Mouse (Mus musculus) layer of hippocampus, postnatal 10 days (tissue): ENCODE measurements at regions not wholly inside any gene's neighbourhood (a gene's known extent, or its start where the extent isn't known, plus 50 kb on each side); places are given as distances from the start of the nearest gene placed in this dataset.

Experiments
- DNase-seq, 2 experiments: peaks; one replicate each; pipeline ENCODE4 v3.0.0; 2021; ENCODE audit warnings: low spot score in 2 of 2

DNA sequence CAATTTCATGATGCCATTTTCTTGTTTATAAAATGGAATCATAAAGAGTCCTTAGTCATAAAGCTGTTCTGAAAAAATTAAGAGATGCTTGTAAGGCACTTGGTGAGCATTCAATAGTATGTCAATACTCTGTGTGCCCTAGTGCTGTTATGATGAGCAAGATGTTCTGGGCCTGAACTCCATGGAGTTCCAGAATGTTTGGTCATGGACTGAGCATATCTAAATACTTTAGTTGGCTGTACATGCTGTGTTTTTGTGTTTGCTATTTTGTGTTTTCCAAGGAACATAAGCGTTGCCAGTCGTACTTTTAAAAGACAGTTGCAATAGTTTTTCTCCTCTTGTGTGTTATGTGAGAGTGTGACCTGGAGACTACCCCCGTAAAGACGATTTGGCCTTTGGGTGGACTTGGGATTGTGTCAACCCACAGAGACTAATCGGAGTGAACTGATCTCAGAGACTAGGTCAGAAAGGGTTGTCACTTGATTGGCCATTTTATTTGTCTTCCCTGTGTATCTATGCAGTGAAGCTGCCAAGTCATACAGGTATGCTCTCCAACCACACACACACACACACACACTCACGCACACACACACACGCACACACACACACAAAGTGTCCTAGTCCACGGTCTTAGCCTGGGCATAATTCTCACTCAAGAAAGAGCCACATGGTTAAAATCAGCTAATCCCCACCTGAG lies 152.6 kb upstream of the Krr1 start:
- no peak for DNase-seq

DNA sequence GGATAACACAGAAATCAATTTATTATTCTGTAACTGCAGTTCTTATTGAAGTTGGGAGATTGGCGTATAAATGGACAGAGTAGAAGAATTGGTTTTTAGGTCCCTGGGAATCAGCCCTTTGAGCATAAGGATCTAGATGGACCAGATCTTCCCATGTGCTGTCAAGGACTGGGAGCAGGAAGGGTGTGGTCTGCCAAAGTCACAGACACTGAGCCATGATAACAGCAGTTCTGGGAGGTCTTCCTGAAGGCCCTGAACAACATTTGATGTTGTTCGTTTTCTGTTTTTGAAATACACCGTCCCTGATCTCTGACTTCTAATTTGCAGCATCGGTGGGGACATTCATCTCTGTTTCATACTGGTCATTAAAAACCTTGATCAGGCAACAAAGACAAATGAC lies 147.6 kb upstream of the Krr1 start:
- DNase-seq, result no peak

DNA sequence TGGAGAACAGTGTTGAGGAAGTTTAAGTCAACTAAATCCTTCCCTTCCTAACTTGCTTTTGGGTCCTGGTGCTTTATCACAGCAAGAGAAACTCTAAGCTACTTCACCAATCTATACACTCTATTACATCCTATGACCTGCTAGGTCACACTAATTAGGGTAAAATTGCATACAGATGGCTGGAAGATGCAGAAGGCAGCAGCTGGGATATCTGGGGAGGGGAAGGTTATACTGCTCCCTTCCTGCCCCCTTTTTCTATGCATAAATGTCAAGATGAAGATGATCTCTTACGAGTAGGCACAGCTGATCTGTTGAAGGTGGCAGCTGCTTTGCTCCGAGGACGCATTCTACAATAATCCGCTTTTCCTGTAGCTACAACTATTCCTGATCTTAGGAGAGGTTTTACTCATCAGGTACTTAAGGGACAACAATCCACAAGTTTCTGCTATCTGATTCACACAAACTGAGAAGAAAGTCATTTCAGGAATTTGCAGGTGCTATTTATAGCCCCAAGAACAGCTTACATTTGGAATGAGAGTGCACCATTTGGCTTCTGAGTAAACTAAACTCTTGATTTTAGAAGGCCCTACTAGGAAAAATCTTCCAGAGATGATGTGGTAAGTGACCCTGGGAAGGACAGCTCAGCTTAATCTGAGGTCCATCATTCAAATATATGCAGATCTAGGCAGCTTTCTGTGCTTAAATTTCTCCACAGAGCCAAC lies 146.3 kb upstream of the Krr1 start:
- DNase-seq, result no peak

DNA sequence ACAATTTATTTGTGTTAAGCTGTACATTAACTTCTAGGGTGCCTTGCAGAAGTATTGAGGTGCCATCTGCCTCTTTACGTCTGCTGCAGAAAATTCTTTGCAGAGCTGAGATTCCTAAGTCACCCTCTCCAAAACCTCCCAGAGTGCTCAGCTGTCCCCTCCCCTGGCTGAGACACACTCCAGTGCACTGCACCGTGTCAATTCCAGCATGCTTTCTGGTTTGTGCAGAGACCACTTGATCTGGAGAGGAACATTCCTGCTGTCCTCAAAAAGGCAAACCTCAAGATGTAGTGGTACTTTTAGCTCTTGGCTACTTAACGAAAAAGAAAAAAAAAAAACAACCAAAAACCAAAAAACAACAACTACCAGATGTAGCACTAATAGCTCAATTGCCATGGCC lies 145.2 kb upstream of the Krr1 start:
- DNase-seq, result no peak

DNA sequence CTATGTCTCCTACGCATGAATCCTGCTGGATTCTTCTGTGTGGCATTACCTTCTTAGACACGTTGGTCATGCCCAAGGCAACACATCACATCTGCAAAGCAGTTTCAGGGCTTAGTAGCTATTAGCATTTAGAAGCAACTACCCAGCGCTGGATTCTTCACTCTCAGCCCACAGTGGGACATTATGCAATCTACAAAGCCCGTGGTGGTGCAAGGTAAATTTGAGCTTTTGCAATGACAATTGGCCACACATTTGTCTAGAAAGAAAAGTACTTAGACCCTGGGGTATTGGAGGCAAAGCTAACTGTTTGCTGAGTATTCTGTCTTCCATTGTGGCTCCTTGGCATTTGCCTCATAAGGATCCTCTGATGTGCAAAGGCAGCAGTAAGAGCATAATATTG lies 144.5 kb upstream of the Krr1 start:
- DNase-seq, result no peak

DNA sequence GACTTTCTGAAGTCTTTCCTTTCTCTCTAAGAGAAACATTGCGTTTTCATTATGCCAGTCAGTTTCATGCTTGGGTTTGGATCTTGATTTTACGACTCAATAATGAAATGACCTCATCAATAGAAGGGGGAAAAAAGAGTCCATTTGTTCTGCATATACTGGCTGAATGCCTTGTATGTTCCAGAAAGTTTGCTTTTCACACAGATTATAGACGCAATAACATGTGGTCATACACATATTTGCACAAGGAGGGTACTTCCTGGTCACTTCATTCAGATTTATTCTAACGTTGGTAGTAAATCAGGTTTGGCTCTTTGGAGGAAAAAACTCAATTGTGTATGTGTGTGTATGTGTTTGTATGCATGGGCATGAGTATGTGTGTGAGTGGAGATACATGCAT lies 143.9 kb upstream of the Krr1 start:
- no peak for DNase-seq

DNA sequence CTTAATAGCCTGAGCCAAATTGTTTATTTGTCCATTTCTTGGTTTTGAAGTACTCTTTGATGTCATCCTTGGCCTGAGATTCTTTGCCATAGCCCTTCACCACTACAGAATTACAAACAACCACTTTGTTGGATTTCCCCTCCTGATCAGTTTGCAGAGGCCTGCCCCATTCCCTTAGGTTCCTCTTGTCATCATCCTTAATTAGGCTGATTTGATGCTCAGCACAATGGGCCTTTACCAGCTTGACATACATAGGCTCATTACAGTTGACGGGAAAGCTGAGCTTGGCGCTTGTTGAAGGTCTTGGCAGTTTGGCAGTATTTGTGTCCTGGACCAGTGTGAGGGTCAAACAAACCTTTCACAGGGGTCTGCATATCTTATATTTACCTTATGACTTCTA lies 143.2 kb upstream of the Krr1 start:
- no peak for DNase-seq

DNA sequence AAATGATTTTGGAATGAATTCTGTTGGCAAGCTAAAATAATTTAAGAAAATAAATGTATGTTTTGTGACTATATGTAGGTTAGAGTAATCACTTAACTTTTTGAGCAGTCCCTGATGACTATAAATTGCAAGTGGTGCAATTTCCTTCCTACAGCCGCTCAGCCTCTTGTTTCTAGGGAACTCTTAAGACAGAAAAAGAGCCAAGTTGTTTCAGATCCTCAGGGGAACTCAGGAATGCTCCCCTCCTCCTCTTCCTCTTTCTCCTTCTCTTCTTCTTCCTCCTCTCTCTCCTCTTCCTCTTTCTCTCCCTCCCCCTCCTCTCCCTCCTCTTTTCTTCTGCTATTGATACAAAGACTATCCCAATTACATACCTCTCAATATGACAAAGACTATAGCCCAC lies 141.4 kb upstream of the Krr1 start:
- no peak for DNase-seq

DNA sequence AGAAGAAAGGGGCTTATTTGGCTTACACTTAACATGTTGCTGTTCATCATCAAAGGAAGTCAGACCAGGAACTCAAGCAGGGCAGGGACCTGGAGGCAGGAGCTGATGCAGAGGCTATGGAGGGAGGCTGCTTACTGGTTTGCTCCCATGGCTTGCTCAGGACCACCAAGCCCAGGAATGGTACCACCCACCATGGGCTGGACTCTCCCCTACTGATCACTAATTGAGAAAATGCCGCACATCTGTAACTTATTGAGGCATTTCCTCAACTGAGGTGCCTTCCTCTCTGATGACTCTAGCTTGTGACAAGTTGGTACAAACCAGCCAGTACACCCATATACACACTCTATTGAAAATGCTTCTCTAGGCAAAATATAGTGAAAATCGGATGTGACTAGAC lies 138.9 kb upstream of the Krr1 start:
- no peak for DNase-seq

DNA sequence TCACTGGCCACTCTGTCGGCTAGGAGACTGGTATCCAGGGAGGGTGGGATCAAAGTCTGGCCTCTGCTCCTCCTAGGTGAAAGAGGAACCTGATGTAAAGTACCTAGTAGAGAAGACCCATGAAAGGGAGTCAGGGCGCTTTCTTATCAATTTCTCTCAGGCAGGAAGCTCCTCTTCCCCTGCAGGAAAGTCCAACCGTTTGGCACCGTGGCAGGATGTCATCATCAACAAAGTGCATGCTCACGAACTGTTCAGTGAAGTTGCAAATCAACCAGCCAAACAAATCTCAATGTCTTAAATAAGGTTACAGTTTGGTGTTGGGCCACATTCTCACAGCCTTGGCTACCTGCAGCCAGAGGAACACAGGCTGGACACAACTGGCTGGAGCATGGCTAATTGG lies 138.2 kb upstream of the Krr1 start:
- no peak for DNase-seq

DNA sequence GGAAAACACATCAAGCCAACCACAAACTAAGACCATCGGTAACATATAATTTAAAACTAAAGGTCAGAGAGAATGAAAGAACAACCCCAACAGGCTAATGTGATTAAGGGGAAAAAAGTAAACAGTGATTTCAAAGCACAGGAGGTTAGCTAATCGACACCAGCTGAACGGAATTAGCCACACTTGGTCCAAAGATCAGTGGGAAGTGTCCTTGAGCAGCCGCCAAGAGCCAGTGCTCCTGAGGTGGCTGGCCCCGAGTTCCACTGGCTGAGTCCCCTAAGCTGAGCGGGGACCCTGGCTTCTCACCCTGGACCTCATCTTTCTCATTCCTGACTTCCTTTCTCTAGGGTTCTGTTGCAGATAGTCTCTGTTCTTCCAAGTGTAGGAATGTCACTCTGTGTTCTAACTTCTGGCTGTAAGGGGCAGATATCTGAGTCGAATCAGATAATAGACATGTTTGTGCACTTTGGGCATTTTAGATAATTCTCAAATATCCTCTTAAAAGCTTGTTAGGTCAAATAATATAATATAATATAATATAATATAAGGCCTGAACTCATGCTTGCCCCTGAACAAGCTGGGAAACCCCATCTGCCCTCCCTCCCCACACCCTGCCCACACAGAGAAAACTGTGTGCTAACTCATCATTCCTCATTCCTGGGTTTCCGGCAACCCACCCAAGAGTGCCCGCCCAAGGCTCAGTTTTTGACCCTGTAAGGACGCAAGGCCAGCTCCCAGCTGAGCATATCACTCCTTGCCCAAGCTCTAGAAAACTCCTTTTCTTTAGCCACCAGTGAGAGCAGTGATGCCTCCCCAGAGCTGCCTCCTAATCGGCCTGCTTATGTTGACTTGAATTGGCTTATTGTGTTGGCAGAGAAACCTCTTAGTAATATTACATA lies 137.3 kb upstream of the Krr1 start:
- no peak for DNase-seq

DNA sequence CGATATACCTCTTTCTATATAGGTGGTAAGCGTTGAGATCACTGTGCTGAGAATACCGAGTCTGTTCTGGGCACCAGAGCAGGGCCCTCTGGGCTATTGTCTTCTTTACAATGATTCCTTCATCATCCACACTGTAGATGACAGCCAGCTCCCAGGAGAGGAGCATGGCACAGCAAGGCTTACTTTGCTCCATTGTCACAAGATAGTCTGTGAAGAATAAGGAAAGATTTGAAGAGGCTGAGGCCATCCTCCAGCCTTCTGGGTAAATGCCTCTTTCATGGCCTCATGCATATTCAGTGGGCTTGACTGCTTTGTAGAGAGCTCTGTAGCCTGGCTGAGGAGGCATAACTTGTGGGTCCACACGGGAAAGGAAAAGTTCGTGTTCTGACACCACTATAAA lies 136.3 kb upstream of the Krr1 start:
- no peak for DNase-seq

DNA sequence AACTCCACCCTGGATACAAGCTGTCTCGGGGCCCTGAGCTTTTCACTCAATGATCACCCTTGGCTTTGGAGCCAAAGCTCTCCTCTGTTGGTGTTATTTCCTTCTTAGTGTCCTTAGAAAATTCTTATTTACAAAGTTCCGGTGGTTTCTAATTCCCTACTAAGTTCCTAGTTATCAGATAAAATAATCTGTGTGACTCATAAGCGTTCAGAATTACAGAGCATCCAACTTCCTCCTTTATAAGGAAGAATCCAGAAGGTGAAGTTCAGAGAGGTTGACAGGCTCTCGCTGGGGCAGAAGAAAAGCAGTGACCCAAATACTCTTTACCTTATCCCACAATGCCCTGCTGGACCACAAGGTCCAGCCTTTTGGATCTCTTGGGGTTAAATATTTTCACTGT lies 135.7 kb upstream of the Krr1 start:
- DNase-seq, result no peak

DNA sequence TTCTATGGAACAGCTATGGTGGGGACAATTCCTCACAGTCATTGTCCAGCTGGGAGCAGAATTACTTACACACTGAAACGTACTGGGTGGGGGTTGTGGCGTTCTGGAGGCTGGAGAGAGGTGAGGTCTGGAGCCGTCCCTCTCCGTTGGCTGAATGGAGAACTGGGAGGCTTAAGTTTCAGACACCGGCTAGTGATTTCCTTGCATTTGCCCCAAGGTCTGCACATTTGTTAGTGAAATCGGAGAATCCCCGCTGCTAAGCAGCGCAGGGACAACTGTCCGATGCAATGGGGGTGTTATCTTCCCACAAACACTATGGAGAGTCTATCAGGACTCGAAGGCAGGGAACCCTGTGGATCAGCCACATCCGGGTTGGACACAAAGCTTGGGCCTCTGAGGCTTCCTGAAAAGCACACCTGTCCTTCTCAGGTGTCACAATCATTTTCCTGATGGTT lies 130.1 kb upstream of the Krr1 start:
- no peak for DNase-seq

DNA sequence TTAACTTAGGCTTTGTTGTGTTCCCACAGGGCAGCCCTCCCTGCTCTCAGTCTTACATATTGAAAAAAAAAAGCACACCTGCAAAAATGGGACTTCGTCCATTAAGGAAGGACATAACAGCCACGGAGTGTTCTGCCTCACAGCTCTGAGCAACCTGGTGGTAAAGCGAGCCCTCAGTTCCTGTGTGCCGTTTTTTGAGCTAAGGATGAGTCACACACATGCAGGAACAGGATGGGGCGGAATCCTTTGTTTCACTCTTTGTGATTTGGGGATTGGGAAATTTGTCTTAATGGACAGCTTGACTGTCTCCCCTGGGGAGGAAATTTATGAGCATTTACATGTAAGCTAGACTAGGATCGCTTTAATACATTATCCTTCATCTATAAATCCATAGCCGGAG lies 129.6 kb upstream of the Krr1 start:
- no peak for DNase-seq

DNA sequence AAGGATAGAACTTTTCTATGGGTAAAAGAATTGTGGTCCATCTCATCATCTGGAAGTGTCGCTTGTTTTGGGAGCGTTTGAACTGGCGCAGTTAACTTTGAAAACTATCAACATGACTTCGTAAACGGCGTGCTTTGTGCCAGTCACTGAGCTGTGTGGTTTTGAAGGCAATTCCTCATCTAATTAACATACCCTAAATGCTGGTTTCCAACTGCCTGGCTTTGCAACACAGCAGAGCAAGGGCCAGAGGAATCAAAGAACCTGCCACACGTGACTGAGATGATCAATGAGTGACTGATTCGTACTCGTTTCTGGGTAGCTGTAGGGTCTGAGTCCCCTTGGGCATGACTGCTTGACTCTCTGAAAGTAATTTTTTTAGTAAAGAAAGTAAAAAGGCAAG lies 129.2 kb upstream of the Krr1 start:
- DNase-seq, result no peak

DNA sequence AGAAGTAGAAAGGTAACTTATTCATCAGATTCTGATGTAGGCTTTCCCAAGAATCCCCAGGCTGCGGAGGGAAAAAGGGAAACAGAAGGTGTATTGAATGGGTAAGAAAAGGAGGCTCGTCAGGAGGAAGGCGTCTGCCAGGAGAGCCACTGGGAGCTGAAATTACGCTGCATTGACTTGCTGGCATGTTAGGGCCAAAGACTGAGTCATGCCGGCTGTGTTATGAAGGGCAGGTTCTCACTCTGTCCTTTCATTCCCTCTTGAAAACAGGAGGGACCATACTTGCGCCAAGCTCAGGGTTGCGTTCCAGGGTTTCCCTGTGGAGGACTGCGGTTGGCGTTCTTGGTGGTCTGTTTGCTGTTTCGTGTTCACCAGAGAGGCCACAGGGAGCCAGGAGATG lies 128.3 kb upstream of the Krr1 start:
- DNase-seq, result no peak

DNA sequence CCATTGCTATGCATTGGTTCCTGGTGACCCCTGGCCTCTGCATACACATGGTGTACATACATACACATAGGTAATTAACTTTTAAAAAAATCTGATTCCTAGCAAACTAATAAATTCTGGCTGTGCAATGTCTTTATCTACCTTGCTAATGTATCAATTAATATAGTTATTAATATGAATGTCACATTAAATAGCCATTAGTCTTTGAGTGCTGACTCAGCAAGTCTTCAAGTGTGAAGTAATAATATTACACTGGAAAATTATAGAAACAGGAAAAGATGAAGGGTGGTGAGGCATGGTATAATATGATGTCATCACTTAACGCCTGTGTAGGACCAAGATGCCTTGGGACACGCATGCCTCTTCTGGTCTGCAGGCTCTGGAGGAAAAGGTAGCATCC lies 126.5 kb upstream of the Krr1 start:
- DNase-seq, result no peak

DNA sequence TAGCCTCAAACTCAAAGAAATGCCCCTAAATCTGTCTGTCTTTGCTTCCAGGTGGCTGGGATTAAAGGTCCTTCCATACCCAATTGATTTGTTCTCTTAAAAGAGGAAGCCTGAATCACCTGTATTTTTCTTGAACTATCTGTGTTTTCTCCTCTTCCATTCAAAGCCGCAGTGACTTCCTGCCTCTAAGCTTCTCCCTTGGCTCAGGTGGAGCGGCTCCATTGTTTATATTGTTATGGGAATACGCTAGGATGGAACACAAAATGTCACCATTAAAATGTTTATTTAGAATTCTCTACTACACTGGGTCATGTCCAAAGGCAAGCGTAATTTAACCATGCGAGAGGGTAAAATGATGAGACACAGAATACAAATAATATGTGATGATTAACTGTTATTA lies 118.2 kb upstream of the Krr1 start:
- no peak for DNase-seq

DNA sequence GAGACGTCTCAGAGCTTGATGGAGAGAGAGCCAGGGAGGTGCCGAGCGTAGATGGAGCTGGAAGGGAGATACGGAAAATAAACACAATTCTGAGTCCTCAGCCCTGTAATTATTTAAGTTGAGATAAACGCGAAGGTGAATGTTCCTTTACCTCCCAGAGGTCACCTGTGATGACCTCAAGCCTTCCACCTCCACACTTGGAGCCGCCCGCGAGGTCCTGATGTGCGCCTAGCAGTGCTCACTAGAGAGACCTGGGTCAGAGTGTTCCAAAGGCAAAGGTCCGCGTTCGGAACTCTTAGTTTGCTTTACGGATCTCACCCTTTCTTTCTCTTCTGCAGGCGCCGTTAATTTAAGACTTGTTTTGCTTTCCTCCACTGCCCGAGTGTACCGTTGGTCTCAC lies 117.0 kb upstream of the Krr1 start:
- no peak for DNase-seq

DNA sequence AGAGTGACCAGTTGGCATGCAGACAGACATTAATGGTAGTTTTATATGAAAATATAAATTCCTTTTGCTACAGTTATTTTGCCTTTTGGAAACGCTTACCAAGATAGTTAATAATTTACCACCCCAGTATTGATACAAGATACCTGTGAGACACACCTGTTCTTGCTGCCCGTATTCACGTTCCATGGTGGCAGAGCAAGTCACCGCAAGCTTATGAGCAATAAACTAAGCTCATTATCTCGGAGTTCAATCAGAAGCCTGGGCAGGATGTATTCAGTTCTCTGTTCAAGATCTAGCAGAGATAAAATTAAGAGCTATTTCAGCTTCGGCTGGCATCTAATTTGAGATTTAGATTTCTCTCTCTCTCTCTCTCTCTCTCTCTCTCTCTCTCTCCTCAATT lies 114.1 kb upstream of the Krr1 start:
- no peak for DNase-seq

DNA sequence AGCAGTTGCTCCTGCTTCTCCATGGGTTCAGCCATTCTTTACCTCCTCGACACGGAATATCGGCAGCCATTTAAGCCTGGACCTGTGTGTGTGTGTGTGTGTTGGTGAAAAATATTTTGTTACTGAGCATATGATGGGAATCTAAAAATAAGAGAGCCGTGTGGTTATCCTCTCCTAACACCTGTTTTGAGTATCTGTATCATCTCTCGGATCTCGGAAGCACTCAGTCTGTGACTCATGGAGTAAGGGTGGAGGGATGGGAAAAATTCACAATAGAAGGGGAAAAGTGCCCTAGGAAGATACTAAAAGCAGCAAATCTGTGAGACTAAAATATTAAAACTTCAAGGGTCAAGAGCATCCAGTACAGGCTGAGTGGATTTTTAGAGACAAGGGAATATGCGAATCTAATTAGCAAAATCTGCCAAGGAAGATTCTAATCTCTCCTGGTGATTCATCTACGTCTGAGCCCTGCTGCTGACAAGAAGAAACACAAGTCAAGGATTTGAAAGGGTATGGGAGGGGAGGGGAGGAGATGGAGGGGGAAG lies 107.1 kb upstream of the Krr1 start:
- DNase-seq, result no peak
